Comparison of ENCODE assay signal across 23 mouse cellular contexts in genomic region chr12:79998339-79998738, GRCm38 (mm10).
DNase-seq lines count a peak whose midpoint lies in the region; ATAC-seq lines count a peak whose summit lies in the region.
"Had no signal": no experiment of that assay in that cellular context is flagged by ENCODE, and none has a peak within 500 bp of the region (broad histone marks: within the 10 kb centered on the region; RNA-seq: fewer than 3 reads in every experiment).

No protein-coding gene starts in this region.

- no peak overlapping the region for H3K4me2 ChIP-seq in kidney, embryonic 14.5 days (replicated peaks; ENCODE audit: low read depth, low read length)
- no peak overlapping the region for H3K4me2 ChIP-seq in lung, embryonic 16.5 days (ENCODE audit: low read depth, low read length)
- H3K4me2 ChIP-seq: embryonic facial prominence, embryonic 15.5 days; hindbrain, embryonic 13.5 days; liver, embryonic 13.5 days; midbrain, embryonic 11.5 days; neural tube, embryonic 15.5 days had no signal

- no peak overlapping the region for H3K4me3 ChIP-seq in heart, embryonic 10.5 days
- H3K4me3 ChIP-seq in kidney, embryonic 14.5 days (ENCODE audit: low read length) = no peak overlapping the region
- no peak overlapping the region for H3K4me3 ChIP-seq in lung, embryonic 16.5 days (ENCODE audit: low read length)
- H3K4me3 ChIP-seq: embryonic facial prominence, embryonic 15.5 days; hindbrain, embryonic 13.5 days; left cerebral cortex, adult 2 months; liver, embryonic 13.5 days; neural tube, embryonic 15.5 days had no signal

- H3K4me1 ChIP-seq in heart, embryonic 10.5 days = peaks cover 60% of the 10 kb centered on the region
- H3K4me1 ChIP-seq in kidney, embryonic 14.5 days (ENCODE audit: control insufficient read depth, insufficient read depth, low read length) = peaks cover 32% of the 10 kb centered on the region
- H3K4me1 ChIP-seq in lung, embryonic 16.5 days (replicated peaks; ENCODE audit: control insufficient read depth, insufficient read depth, low read length) = peaks cover 34% of the 10 kb centered on the region

- no peak for ATAC-seq in kidney, embryonic 14.5 days (ENCODE audit: low FRiP score, low TSS enrichment)
- ATAC-seq in lung, embryonic 16.5 days (ENCODE audit: low read depth) = no peak
- ATAC-seq: CD4-positive, CD25-positive, alpha-beta regulatory T cell, adult 4 months; forebrain, embryonic 14.5 days; lung, postnatal 0 days had no signal

- DNase-seq in heart, embryonic 10.5 days (ENCODE audit: low spot score) = no peak
- no peak for DNase-seq in heart, adult 18-20 months
- DNase-seq in kidney, postnatal 4 days = no peak
- DNase-seq in lung, postnatal 10 days = no peak
- DNase-seq in left cerebral cortex, adult 18-20 months (ENCODE audit: low spot score in 2 of 2) = no peak
- DNase-seq: adrenal gland, postnatal 25 days; cerebellum, adult 9-10 months; gastrocnemius, postnatal 10 days; heart, postnatal 36 days; kidney, postnatal 25 days; liver, embryonic 13.5 days; right cerebral cortex, adult 18-20 months; right cerebral cortex, postnatal 4 days had no signal

- no peaks in the 10 kb centered on the region for H3K27me3 ChIP-seq in heart, embryonic 10.5 days (ENCODE audit: insufficient read depth, poor library complexity, severe bottlenecking)
- H3K27me3 ChIP-seq in kidney, embryonic 14.5 days (ENCODE audit: control insufficient read depth, insufficient read depth, low read length) = no peaks in the 10 kb centered on the region
- H3K27me3 ChIP-seq in lung, embryonic 16.5 days (ENCODE audit: control insufficient read depth, insufficient read depth, low read depth, low read length) = no peaks in the 10 kb centered on the region
- H3K27me3 ChIP-seq: embryonic facial prominence, embryonic 15.5 days; hindbrain, embryonic 13.5 days; liver, embryonic 13.5 days; neural tube, embryonic 15.5 days had no signal

- WGBS in heart, embryonic 10.5 days = 74% methylated on average over 2 of the region's 2 CpGs
- WGBS in kidney, embryonic 14.5 days = 67% methylated on average over 2 of the region's 2 CpGs
- 57% methylated on average over 2 of the region's 2 CpGs for WGBS in lung, embryonic 16.5 days

- no peaks in the 10 kb centered on the region for H3K9me3 ChIP-seq in heart, embryonic 10.5 days
- no peaks in the 10 kb centered on the region for H3K9me3 ChIP-seq in kidney, embryonic 14.5 days (ENCODE audit: control insufficient read depth, low read length)
- no peaks in the 10 kb centered on the region for H3K9me3 ChIP-seq in lung, embryonic 16.5 days (ENCODE audit: control insufficient read depth, low read length)
- H3K9me3 ChIP-seq: embryonic facial prominence, embryonic 15.5 days; hindbrain, embryonic 13.5 days; liver, embryonic 13.5 days; neural tube, embryonic 15.5 days had no signal

- H3K9ac ChIP-seq in kidney, embryonic 14.5 days (ENCODE audit: low read depth, low read length) = no peak overlapping the region
- no peak overlapping the region for H3K9ac ChIP-seq in lung, embryonic 16.5 days (ENCODE audit: low read length)
- H3K9ac ChIP-seq: embryonic facial prominence, embryonic 15.5 days; hindbrain, embryonic 13.5 days; liver, embryonic 13.5 days; neural tube, embryonic 15.5 days had no signal

- H3K36me3 ChIP-seq in heart, embryonic 10.5 days = no peaks in the 10 kb centered on the region
- H3K36me3 ChIP-seq in kidney, embryonic 14.5 days (ENCODE audit: control insufficient read depth, insufficient read depth, low read length) = no peaks in the 10 kb centered on the region
- no peaks in the 10 kb centered on the region for H3K36me3 ChIP-seq in lung, embryonic 16.5 days (ENCODE audit: control insufficient read depth, insufficient read depth, low read length)
- H3K36me3 ChIP-seq: embryonic facial prominence, embryonic 15.5 days; hindbrain, embryonic 13.5 days; liver, embryonic 13.5 days; neural tube, embryonic 15.5 days had no signal

- H3K27ac ChIP-seq in heart, embryonic 10.5 days = peak overlapping the region; percentile 74; the same call in 1 of the 2 replicates
- peak overlapping the region; percentile 14; the same call in 1 of the 2 replicates for H3K27ac ChIP-seq in kidney, embryonic 14.5 days (ENCODE audit: low read depth, low read length)
- peak overlapping the region; percentile 41; the same call in 1 of the 2 replicates for H3K27ac ChIP-seq in lung, embryonic 16.5 days (ENCODE audit: low read length)
- H3K27ac ChIP-seq: embryonic facial prominence, embryonic 15.5 days; hindbrain, embryonic 13.5 days; left cerebral cortex, adult 2 months; liver, embryonic 13.5 days; neural tube, embryonic 15.5 days had no signal

Comparison
In these comparisons a context has a peak if more than half of its experiments do, and no peak if none do; other contexts are left out.
1. H3K27ac ChIP-seq: peak in every context shown above with its lines; median percentile 74 in heart, embryonic 10.5 days; 41 in lung, embryonic 16.5 days; 14 in kidney, embryonic 14.5 days.